Mouse (Mus musculus) hindbrain, embryonic 11.5 days (tissue): ENCODE measurements at regions not wholly inside any gene's neighbourhood (a gene's known extent, or its start where the extent isn't known, plus 50 kb on each side); places are given as distances from the start of the nearest gene placed in this dataset.

Experiments
- ATAC-seq: fragments of 200-750 bp; cut with Nextera tagmentation; 2 replicates; pipeline ENCODE4 v1.8.0; 2017; ENCODE audit warnings: mild to moderate bottlenecking, moderate TSS enrichment, moderate library complexity; ENCODE audit not compliant: low FRiP score
- DNase-seq: peaks from one replicate; pipeline ENCODE4 v3.0.0-alpha.2; 2015; ENCODE audit warnings: low spot score
- H3K27ac ChIP-seq: fragments of 300-500 bp; sonication (generic); 2 replicates; pipeline ENCODE4 v1.5.1; 2014; ENCODE audit warnings: mild to moderate bottlenecking, low read depth, low read length
- H3K27me3 ChIP-seq: fragments of 300-500 bp; sonication (generic); 2 replicates; pipeline ENCODE4 v1.6.1; 2014; ENCODE audit warnings: mild to moderate bottlenecking, low read length, moderate library complexity, mixed read lengths; ENCODE audit not compliant: control insufficient read depth, insufficient read depth
- H3K36me3 ChIP-seq: fragments of 300-500 bp; sonication (generic); 2 replicates; pipeline ENCODE4 v1.6.1; 2014; ENCODE audit warnings: mild to moderate bottlenecking, low read length, moderate library complexity, mixed read lengths; ENCODE audit not compliant: control insufficient read depth, insufficient read depth
- H3K4me1 ChIP-seq: fragments of 300-500 bp; sonication (generic); replicated peaks from 2 replicates; pipeline ENCODE4 v1.6.1; 2014; ENCODE audit warnings: low read length, mixed read lengths; ENCODE audit not compliant: control insufficient read depth, insufficient read depth
- H3K4me2 ChIP-seq: fragments of 300-500 bp; sonication (generic); replicated peaks from 2 replicates; pipeline ENCODE4 v1.6.1; 2014; ENCODE audit warnings: mild to moderate bottlenecking, low read depth, low read length
- H3K4me3 ChIP-seq: fragments of 300-500 bp; sonication (generic); 2 replicates; pipeline ENCODE4 v1.5.1; 2014; ENCODE audit warnings: low read depth, low read length
- H3K9ac ChIP-seq: fragments of 300-500 bp; sonication (generic); 2 replicates; pipeline ENCODE4 v1.6.1; 2014; ENCODE audit warnings: low read depth, low read length
- H3K9me3 ChIP-seq: fragments of 300-500 bp; sonication (generic); 2 replicates; pipeline ENCODE4 v1.6.1; 2016; ENCODE audit warnings: low read length; ENCODE audit not compliant: control insufficient read depth
- WGBS: fragments of 180-500 bp; shearing (Covaris S2); extraction: QIAGEN DNeasy Blood & Tissue Kit; methylation state at CpG from one replicate; pipeline ENCODE4 v1.1.7; 2014; 5-methylcytosine and 5-hydroxymethylcytosine counted together

- Histone ChIP-seq H3K36me3 (no peaks in the 10 kb centered on the region), H3K4me3 (no peak overlapping the region), H3K9ac (no peak overlapping the region), H3K27me3 (no peaks in the 10 kb centered on the region), H3K9me3 (no peaks in the 10 kb centered on the region), H3K4me2 (no peak overlapping the region), H3K27ac (no peak overlapping the region), H3K4me1 (no peaks in the 10 kb centered on the region)
- 83% methylated on average over 9 of the region's 9 CpGs for WGBS
- no peak for ATAC-seq
- DNase-seq: no peak
These were observed 366.8 kb upstream of the Runx1 start for GRCm38 (mm10) chr16:93192651-93193173.

- Histone ChIP-seq H3K36me3 (no peaks in the 10 kb centered on the region), H3K27ac (no peak overlapping the region), H3K27me3 (no peaks in the 10 kb centered on the region), H3K9ac (no peak overlapping the region), H3K4me1 (no peaks in the 10 kb centered on the region), H3K4me2 (no peak overlapping the region), H3K9me3 (no peaks in the 10 kb centered on the region), H3K4me3 (no peak overlapping the region)
- ATAC-seq (no peak), DNase-seq (no peak)
- 86% methylated on average over 5 of the region's 5 CpGs for WGBS
These were observed 365.2 kb upstream of the Runx1 start for GRCm38 (mm10) chr16:93191174-93191573.

GRCm38 (mm10) chr16:93190301-93190700, 364.4 kb upstream of the Runx1 start:
- no peaks in the 10 kb centered on the region for H3K36me3 ChIP-seq
- no peak for DNase-seq
- ATAC-seq: no peak
- H3K4me1 ChIP-seq: no peaks in the 10 kb centered on the region
- H3K9me3 ChIP-seq: no peaks in the 10 kb centered on the region
- H3K9ac ChIP-seq: no peak overlapping the region
- 92% methylated on average over 3 of the region's 3 CpGs for WGBS
- no peak overlapping the region for H3K4me2 ChIP-seq
- H3K27ac ChIP-seq: no peak overlapping the region
- no peaks in the 10 kb centered on the region for H3K27me3 ChIP-seq
- no peak overlapping the region for H3K4me3 ChIP-seq

- no peak overlapping the region for H3K27ac ChIP-seq
- no peaks in the 10 kb centered on the region for H3K9me3 ChIP-seq
- no peak overlapping the region for H3K4me3 ChIP-seq
- WGBS: 74% methylated on average over 3 of the region's 3 CpGs
- no peak overlapping the region for H3K9ac ChIP-seq
- ATAC-seq: no peak
- H3K4me2 ChIP-seq: no peak overlapping the region
- H3K27me3 ChIP-seq: no peaks in the 10 kb centered on the region
- DNase-seq: no peak
- no peaks in the 10 kb centered on the region for H3K36me3 ChIP-seq
- no peaks in the 10 kb centered on the region for H3K4me1 ChIP-seq
These were observed 363.9 kb upstream of the Runx1 start for GRCm38 (mm10) chr16:93189875-93190274.

- Histone ChIP-seq H3K4me2 (no peak overlapping the region), H3K27me3 (no peaks in the 10 kb centered on the region), H3K4me3 (no peak overlapping the region), H3K27ac (no peak overlapping the region), H3K4me1 (no peaks in the 10 kb centered on the region), H3K36me3 (no peaks in the 10 kb centered on the region), H3K9me3 (no peaks in the 10 kb centered on the region), H3K9ac (no peak overlapping the region)
- ATAC-seq (no peak), DNase-seq (no peak)
- 85% methylated on average over 5 of the region's 5 CpGs for WGBS
These were observed 363.5 kb upstream of the Runx1 start for GRCm38 (mm10) chr16:93189412-93189811.

- no peaks in the 10 kb centered on the region for H3K27me3 ChIP-seq
- no peak overlapping the region for H3K4me2 ChIP-seq
- H3K9me3 ChIP-seq: no peaks in the 10 kb centered on the region
- DNase-seq (no peak), ATAC-seq (no peak)
- no peak overlapping the region for H3K27ac ChIP-seq
- H3K36me3 ChIP-seq: no peaks in the 10 kb centered on the region
- H3K4me3 ChIP-seq: no peak overlapping the region
- H3K9ac ChIP-seq: no peak overlapping the region
- H3K4me1 ChIP-seq: no peaks in the 10 kb centered on the region
- 97% methylated on average over 4 of the region's 4 CpGs for WGBS
These were observed 360.6 kb upstream of the Runx1 start for GRCm38 (mm10) chr16:93186554-93186953.

- ATAC-seq (no peak), DNase-seq (no peak)
- no peaks in the 10 kb centered on the region for H3K27me3 ChIP-seq
- WGBS: 90% methylated on average over 3 of the region's 3 CpGs
- no peak overlapping the region for H3K9ac ChIP-seq
- no peaks in the 10 kb centered on the region for H3K9me3 ChIP-seq
- no peaks in the 10 kb centered on the region for H3K36me3 ChIP-seq
- H3K4me2 ChIP-seq: no peak overlapping the region
- no peak overlapping the region for H3K4me3 ChIP-seq
- H3K4me1 ChIP-seq: no peaks in the 10 kb centered on the region
- no peak overlapping the region for H3K27ac ChIP-seq
These were observed 356.7 kb upstream of the Runx1 start for GRCm38 (mm10) chr16:93182656-93183055.

- DNase-seq (no peak), ATAC-seq (no peak)
- Histone ChIP-seq H3K4me1 (no peaks in the 10 kb centered on the region), H3K36me3 (no peaks in the 10 kb centered on the region), H3K9ac (no peak overlapping the region), H3K9me3 (no peaks in the 10 kb centered on the region), H3K4me3 (no peak overlapping the region), H3K27me3 (no peaks in the 10 kb centered on the region), H3K4me2 (no peak overlapping the region), H3K27ac (no peak overlapping the region)
- WGBS: 96% methylated on average over 8 of the region's 8 CpGs
These were observed 355.5 kb upstream of the Runx1 start for GRCm38 (mm10) chr16:93181497-93181896.

- no peak overlapping the region for H3K9ac ChIP-seq
- no peak for ATAC-seq
- 83% methylated on average over 5 of the region's 5 CpGs for WGBS
These were observed 354.3 kb upstream of the Runx1 start for GRCm38 (mm10) chr16:93180213-93180612.

More at GRCm38 (mm10) chr16:93180213-93180612, 354.3 kb upstream of the Runx1 start:
- Histone ChIP-seq H3K36me3 (no peaks in the 10 kb centered on the region), H3K9me3 (no peaks in the 10 kb centered on the region), H3K4me2 (no peak overlapping the region), H3K4me3 (no peak overlapping the region), H3K4me1 (no peaks in the 10 kb centered on the region), H3K27me3 (no peaks in the 10 kb centered on the region), H3K27ac (no peak overlapping the region)
- no peak for DNase-seq
